Mouse (Mus musculus) lung, adult 2 months (tissue): ENCODE data around the gene Vim. TPM values are rescaled to one million over a fixed set of nuclear protein-coding genes. Genes with fewer than 3 reads are reported as not detected.
"Not testable (repeated sequence)": the region's sequence is repeated elsewhere in the genome, so short reads cannot be mapped to it uniquely, and the experiment has no call there.

Experiments used
- DNase-seq: peaks from one replicate; pipeline ENCODE4 v3.0.0; 2022
- H3K4me1 ChIP-seq: fragments of 200-500 bp; 2 replicates; pipeline ENCODE4 v1.6.1; 2011; ENCODE audit warnings: low read length; ENCODE audit not compliant: control insufficient read depth, insufficient read depth
- H3K4me3 ChIP-seq: fragments of 200-500 bp; replicated peaks from 2 replicates; pipeline ENCODE3; 2011; ENCODE audit warnings: low read depth, mild to moderate bottlenecking, control low read depth, low read length; ENCODE audit errors: extremely low read depth
- CTCF ChIP-seq: fragments of 200-500 bp; IDR thresholded peaks from 2 replicates; pipeline ENCODE4 v1.5.1; 2011; ENCODE audit warnings: mild to moderate bottlenecking, low read length, control low read depth; ENCODE audit not compliant: insufficient read depth
- POLR2A ChIP-seq: fragments of 200-500 bp; IDR thresholded peaks from 2 replicates; pipeline ENCODE4 v1.6.1; 2011; ENCODE audit warnings: low read depth, mild to moderate bottlenecking, control low read depth, low read length, borderline replicate concordance; ENCODE audit errors: extremely low read depth
- WGBS: fragments of 180-500 bp; shearing (Covaris S2); methylation state at CpG from one replicate; pipeline ENCODE4 v1.1.7; 2018; 5-methylcytosine and 5-hydroxymethylcytosine counted together
- polyA plus RNA-seq: library from polyadenylated mRNA; depleted of rRNA; stranded (reverse); fragments of >200 nt; gene quantifications from 2 replicates; pipeline ENCODE4 v1.2.3, GENCODE M21; 2012; rRNA removed

Gene Vim
- polyA plus RNA-seq, 1 experiment = 1,792 TPM

DNA sequence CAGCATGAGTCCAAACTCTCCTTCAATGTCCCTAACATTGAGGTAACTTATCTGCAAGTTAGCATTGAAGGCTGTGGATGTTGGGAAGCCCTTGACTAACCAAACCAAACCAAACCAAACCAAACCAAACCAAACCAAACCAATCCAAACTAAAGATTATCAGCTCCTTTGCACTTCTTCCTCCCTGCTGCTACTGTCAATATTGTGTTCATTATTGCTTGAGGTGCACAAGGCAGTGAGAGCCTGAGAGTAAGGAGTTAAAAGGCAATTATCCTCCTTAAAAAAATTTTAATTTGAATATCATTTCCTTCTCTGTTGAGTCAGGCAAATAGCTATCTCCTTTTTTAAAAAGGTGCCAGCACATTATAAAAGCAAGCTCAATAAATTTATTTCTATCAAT is 29.4 kb downstream of the Vim start:
- no peaks in the 10 kb centered on the region for H3K4me1 ChIP-seq
- TF ChIP-seq POLR2A (no peak), CTCF (no peak)
- no peak for DNase-seq
- no peak overlapping the region for H3K4me3 ChIP-seq

DNA sequence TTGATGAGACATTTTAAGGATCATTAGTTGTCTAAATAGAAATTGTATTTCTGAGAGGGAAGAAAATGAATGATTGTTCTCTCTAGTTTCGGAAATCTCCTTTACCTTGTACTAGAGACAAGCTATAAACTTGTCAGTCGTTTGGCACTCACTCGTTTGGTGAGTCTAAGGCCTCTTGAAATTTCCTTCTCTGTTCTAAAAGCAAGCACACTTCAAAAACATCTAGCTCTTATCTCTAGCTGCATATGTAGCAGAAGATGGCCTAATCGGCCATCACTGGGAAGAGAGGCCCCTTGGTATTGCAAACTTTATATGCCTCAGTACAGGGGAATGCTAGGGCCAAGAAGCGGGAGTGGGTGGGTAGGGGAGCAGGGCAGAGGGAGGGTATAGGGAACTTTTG is 29.9 kb downstream of the Vim start:
- not testable (repeated sequence) for H3K4me1 ChIP-seq, H3K4me3 ChIP-seq, DNase-seq
- 61% methylated on average over 5 of the region's 5 CpGs for WGBS

DNA sequence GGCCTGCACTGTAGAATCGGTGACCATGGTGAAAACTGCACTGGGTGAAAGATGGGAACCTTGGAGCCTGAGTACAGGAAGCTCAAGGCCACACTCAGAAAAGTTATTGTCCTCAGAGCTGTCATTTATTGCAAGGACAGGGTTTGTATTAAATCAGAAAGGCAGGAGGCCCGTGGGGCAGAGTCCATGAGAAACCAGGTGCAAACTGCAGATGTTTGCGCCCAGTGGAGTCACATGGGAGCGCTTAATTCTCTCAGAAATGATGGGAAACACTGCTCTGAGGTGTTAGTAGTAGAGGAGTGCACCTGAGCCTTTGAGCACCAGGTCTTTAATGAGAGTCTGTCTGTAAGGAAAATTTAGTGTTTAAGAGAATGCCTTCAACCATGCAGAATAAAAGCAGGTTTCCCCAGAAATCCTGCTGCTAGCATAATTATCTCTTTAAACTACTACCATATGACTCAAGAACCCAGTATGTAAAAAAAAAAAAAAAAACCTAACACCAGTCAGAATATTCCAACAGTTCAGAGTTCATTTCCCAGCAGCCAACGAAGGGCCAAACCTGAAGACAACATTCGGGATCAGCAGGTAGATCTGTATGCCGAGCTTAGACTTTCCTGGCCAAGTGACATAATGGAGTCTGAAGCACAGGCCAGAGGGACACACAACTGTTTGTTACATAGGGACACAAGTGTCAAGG is 56.6 kb downstream of the Vim start:
- DNase-seq = no peak
- WGBS = 80% methylated on average over 7 of the region's 7 CpGs
- Histone ChIP-seq H3K4me3 (no peak overlapping the region), H3K4me1 (no peaks in the 10 kb centered on the region)
- TF ChIP-seq CTCF = no peak
- TF ChIP-seq POLR2A = no peak

Other genes starting within 250 kb of the Vim start
- gene Cubn, start 82.1 kb upstream of the Vim start, polyA plus RNA-seq = 0.11 and 0.17 TPM in 2 replicates
- 2.2 and 4.2 TPM in 2 replicates for gene Trdmt1, start 29.3 kb upstream of the Vim start, polyA plus RNA-seq
- gene St8sia6, start 220.1 kb downstream of the Vim start, polyA plus RNA-seq = 0.53 and 0.75 TPM in 2 replicates